Mouse (Mus musculus) midbrain, embryonic 14.5 days (tissue): Measurements from ENCODE around the gene Nos1. TPM values are rescaled to one million over a fixed set of nuclear protein-coding genes. Genes with fewer than 3 reads are reported as not detected.

Source experiments
- ATAC-seq: fragments of 200-750 bp; cut with Nextera tagmentation; 2 replicates; pipeline ENCODE4 v1.8.0; 2017; ENCODE audit warnings: moderate number of reproducible peaks, moderate library complexity; ENCODE audit not compliant: low FRiP score, low TSS enrichment
- DNase-seq: peaks from one replicate; pipeline ENCODE4 v3.0.0-alpha.2; 2015
- H3K27ac ChIP-seq: fragments of 300-500 bp; sonication (generic); replicated peaks from 2 replicates; pipeline ENCODE4 v1.5.1; 2014; ENCODE audit warnings: mild to moderate bottlenecking, low read depth, low read length, moderate library complexity
- H3K27me3 ChIP-seq: fragments of 300-500 bp; sonication (generic); 2 replicates; pipeline ENCODE4 v1.6.1; 2014; ENCODE audit warnings: low read length, control low read depth, mixed read lengths; ENCODE audit not compliant: control insufficient read depth, insufficient read depth
- H3K36me3 ChIP-seq: fragments of 300-500 bp; sonication (generic); 2 replicates; pipeline ENCODE4 v1.6.1; 2014; ENCODE audit warnings: low read length, control low read depth; ENCODE audit not compliant: control insufficient read depth, insufficient read depth
- H3K4me1 ChIP-seq: fragments of 300-500 bp; sonication (generic); 2 replicates; pipeline ENCODE4 v1.6.1; 2014; ENCODE audit warnings: mild to moderate bottlenecking, antibody characterized with exemption, low read length, control low read depth; ENCODE audit not compliant: control insufficient read depth, insufficient read depth
- H3K4me2 ChIP-seq: fragments of 300-500 bp; sonication (generic); 2 replicates; pipeline ENCODE4 v1.6.1; 2014; ENCODE audit warnings: mild to moderate bottlenecking, low read length, moderate library complexity
- H3K4me3 ChIP-seq: fragments of 300-500 bp; sonication (generic); replicated peaks from 2 replicates; pipeline ENCODE4 v1.5.1; 2014; ENCODE audit warnings: low read depth, low read length
- H3K9ac ChIP-seq: fragments of 300-500 bp; sonication (generic); replicated peaks from 2 replicates; pipeline ENCODE4 v1.6.1; 2014; ENCODE audit warnings: mild to moderate bottlenecking, low read length, moderate library complexity
- H3K9me3 ChIP-seq: fragments of 300-500 bp; sonication (generic); 2 replicates; pipeline ENCODE4 v1.6.1; 2016; ENCODE audit warnings: low read length, control low read depth, mixed read lengths; ENCODE audit not compliant: control insufficient read depth
- WGBS: fragments of 180-500 bp; shearing (Covaris S2); extraction: QIAGEN DNeasy Blood & Tissue Kit; methylation state at CpG from one replicate; pipeline ENCODE4 v1.1.7; 2014; 5-methylcytosine and 5-hydroxymethylcytosine counted together
- polyA plus RNA-seq: library from polyadenylated mRNA; unstranded; fragments of >200 nt; fragmentation: Nextera tagmentation; extraction: Ambion mirVana; gene quantifications from 2 replicates; pipeline ENCODE4 v1.2.1, GENCODE M21; 2014

The Nos1 gene
- polyA plus RNA-seq, 1 experiment from 2014 or later, result 2.5 TPM

DNA sequence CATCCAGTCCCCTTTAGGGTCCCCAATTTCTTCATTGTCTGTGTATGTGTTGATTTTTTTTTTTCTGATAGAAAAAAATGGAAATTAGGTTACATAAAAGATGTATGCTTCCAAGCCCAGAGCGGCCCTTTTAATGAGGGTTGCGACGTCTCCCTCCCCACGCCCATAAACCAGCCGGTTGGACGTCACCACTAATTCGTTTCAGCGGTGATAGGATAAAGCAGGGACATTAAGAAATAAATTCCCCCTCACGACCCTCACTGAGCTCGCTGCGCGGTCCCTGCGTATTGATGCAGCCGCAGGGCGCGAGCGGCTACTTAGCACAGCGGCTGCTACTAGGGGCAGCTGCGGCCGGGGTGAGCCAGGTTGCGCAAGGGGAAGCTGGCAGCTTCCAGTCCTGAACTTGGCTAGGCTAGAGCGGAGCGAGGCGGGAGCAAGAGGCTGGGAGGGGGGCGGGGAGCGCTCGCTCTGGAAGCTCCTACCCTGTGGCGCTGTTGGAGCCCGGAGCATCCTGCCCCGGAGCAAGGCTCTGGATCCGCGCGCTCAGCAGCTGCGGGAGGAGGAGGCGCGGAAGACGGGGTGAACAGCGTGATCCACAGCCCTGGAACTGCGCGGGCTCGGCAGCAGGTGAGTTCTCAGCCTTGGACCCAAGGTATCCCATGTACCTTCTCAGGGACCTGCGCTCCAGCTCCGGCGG lies 61.0 kb downstream of the Nos1 start:
- no peaks in the 10 kb centered on the region for H3K9me3 ChIP-seq
- H3K36me3 ChIP-seq, result no peaks in the 10 kb centered on the region
- H3K27me3 ChIP-seq, result peaks cover 23% of the 10 kb centered on the region
- ATAC-seq (peak; percentile 62), DNase-seq (peak; percentile 78)
- H3K9ac ChIP-seq, result peak overlapping the region; percentile 24; the same call in 1 of the 2 replicates
- H3K27ac ChIP-seq, result no peak overlapping the region; the same call in 1 of the 2 replicates
- H3K4me1 ChIP-seq, result peaks cover 6% of the 10 kb centered on the region
- WGBS, result under 1% methylated on average over 44 of the region's 44 CpGs
- peak overlapping the region; percentile 35 for H3K4me3 ChIP-seq
- peak overlapping the region; percentile 69 for H3K4me2 ChIP-seq

DNA sequence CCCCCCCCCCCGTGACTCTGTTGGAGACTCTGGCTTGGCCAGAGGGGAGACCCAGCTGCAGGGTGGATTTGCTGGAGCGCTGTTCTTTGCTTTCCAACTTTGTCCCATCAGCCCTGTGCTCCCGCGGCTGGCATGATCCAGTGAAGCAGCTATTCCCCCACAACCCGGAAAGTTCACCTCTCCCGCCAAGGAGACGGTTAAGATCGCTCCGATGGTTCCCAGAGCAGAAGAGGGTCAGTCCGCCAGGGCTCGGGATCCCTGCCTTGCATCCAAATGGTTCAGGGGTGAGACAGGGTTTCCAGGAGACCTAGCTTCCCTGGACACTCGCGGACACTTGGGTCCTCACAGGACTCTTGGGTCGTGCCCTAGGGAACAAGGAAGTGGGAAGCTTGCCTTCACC lies 61.9 kb downstream of the Nos1 start:
- H3K9me3 ChIP-seq, result no peaks in the 10 kb centered on the region
- peak overlapping the region; percentile 35 for H3K4me3 ChIP-seq
- H3K4me2 ChIP-seq, result peak overlapping the region; percentile 69
- no peak overlapping the region for H3K9ac ChIP-seq
- H3K4me1 ChIP-seq, result peaks cover 6% of the 10 kb centered on the region
- no peaks in the 10 kb centered on the region for H3K36me3 ChIP-seq
- peaks cover 23% of the 10 kb centered on the region for H3K27me3 ChIP-seq
- DNase-seq (peak; percentile 23), ATAC-seq (no peak)
- 2% methylated on average over 14 of the region's 14 CpGs for WGBS
- H3K27ac ChIP-seq, result no peak overlapping the region

DNA sequence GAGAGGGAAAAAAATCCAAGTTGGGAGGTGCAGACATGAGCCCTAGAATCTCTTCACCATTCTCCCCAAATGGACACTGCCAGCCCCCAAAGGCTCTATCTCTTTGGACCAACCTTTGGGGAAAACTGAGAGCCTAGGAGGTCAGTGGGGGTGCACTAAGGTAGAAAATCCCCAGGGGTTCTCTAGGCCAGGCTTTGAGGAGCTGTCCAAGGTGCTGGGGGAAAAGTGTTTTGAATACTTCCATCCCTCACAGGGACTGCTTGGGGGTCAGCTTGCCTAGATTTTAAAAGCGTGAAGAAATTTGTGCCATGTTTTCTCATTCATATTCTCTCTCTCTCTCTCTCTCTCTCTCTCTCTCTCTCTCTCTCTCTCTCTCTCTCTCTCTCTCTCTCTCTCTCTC lies 63.8 kb downstream of the Nos1 start:
- Histone ChIP-seq H3K9me3 (no peaks in the 10 kb centered on the region), H3K27me3 (peaks cover 23% of the 10 kb centered on the region), H3K4me3 (no peak overlapping the region), H3K4me1 (peaks cover 6% of the 10 kb centered on the region; the same call in 1 of the 2 replicates), H3K4me2 (no peak overlapping the region), H3K27ac (no peak overlapping the region), H3K36me3 (no peaks in the 10 kb centered on the region), H3K9ac (no peak overlapping the region)
- 13% methylated on average over 1 of the region's 1 CpGs for WGBS
- DNase-seq, result no peak
- ATAC-seq, result no peak

DNA sequence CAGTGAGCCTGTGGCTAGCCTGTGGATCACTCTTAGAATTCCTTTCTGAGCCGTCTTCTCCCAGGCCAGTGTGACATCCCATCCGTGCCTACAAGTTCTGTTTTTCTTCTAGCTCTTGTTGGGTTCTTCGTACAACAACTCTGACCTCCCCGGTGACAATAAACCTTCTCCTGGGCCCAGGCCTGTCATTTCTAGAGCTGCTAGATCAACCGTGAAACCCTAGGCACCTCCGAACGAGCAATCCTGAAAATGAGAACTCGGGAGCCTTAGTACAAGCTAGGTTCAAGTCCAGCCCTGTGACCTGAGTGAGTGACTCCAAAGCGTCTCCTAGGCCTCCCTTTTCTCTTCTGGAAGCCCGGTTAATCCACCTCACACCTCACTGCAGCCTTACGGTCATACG lies 69.6 kb downstream of the Nos1 start:
- Histone ChIP-seq H3K36me3 (no peaks in the 10 kb centered on the region), H3K9ac (no peak overlapping the region), H3K4me3 (no peak overlapping the region), H3K9me3 (no peaks in the 10 kb centered on the region), H3K27me3 (no peaks in the 10 kb centered on the region), H3K27ac (no peak overlapping the region), H3K4me1 (no peaks in the 10 kb centered on the region), H3K4me2 (no peak overlapping the region)
- DNase-seq, result no peak
- no peak for ATAC-seq
- 74% methylated on average over 12 of the region's 12 CpGs for WGBS

DNA sequence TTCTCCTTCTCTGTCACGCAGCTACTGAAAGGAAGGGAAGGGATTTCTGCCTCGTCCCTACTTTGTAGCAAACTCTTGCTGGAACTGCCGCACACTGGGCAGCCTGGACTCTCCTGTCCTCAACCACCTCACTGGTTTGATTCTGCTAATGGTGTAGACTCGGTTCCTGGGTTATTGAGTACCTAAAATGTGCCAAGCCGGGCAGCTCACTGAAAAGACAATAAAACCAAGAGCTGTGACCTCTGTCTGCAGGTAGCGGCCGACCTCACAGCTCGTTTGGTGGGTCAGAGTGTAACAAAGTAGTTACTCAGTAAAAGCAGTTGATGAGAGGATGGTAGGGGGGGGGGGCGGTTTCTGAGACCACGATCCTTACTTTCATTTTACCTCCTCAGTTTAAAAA lies 72.9 kb downstream of the Nos1 start:
- 82% methylated on average over 10 of the region's 10 CpGs for WGBS
- DNase-seq (no peak), ATAC-seq (no peak)
- no peaks in the 10 kb centered on the region for H3K36me3 ChIP-seq
- H3K27ac ChIP-seq, result no peak overlapping the region
- no peaks in the 10 kb centered on the region for H3K27me3 ChIP-seq
- no peaks in the 10 kb centered on the region for H3K9me3 ChIP-seq
- no peak overlapping the region for H3K9ac ChIP-seq
- no peak overlapping the region for H3K4me2 ChIP-seq
- H3K4me3 ChIP-seq, result no peak overlapping the region
- no peaks in the 10 kb centered on the region for H3K4me1 ChIP-seq

DNA sequence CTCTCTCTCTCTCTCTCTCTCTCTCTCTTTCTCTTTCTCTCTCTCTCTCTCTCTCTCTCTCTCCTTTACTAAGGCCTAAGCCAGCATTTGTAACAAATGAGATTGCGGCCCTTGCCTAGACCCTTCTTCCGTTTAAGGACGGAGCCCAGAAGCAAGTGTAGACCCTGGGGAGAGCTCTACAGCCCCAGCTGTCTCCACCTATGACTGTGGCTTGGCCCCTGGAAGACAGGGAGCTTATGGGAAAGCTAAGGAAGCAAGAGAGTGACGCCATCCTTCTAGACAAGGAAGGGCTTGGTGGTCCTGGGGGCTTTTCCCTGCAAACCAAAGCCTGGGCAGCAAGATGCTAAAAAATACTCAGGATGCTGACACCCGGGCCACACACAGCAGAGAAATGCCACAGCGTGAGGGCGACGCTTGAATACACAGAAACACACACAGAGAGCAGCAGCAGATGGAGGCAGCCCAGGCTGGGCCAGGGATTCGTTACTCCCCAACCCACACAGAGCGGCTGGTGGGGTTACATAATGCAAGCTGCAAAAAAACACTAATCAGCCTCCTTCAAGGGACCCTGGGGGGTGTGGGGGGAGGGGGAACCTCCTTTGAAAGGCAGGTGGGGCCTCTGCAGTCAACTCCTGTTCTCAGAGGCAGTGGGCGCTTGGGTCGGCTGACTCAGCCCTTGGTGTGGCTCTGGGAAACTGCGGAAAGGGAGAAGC lies 83.9 kb downstream of the Nos1 start:
- WGBS, result 9% methylated on average over 13 of the region's 13 CpGs
- H3K4me2 ChIP-seq, result 0 out of 2 replicates have a peak overlapping the region, but pooled peaks have one; percentile 1
- no peaks in the 10 kb centered on the region for H3K9me3 ChIP-seq
- H3K27ac ChIP-seq, result no peak overlapping the region
- H3K27me3 ChIP-seq, result no peaks in the 10 kb centered on the region
- DNase-seq (peak; percentile 66), ATAC-seq (no peak)
- no peaks in the 10 kb centered on the region for H3K36me3 ChIP-seq
- peaks cover 5% of the 10 kb centered on the region for H3K4me1 ChIP-seq
- H3K9ac ChIP-seq, result peak overlapping the region; percentile 31; the same call in 1 of the 2 replicates
- no peak overlapping the region for H3K4me3 ChIP-seq

DNA sequence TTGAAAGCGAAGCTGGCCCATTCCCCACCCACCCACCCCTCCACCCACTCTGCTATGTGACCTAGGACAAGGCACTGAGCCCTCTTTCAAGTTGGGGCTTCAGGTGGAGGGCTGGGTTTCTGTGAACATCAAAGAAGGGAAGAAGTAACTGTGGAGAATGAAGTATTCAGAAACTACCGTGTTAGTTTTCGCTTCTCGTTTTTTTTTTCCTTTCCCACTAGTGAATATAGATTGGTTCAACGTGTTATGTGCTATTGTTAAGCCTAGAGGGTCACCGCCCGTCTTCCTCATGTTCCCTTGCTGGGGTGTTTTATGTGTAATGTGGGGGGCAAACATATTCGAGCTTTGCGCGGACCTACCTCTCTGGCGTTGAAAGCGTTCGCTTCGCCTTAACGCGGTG lies 85.0 kb downstream of the Nos1 start:
- DNase-seq (no peak), ATAC-seq (no peak)
- H3K4me3 ChIP-seq, result no peak overlapping the region
- no peaks in the 10 kb centered on the region for H3K27me3 ChIP-seq
- no peaks in the 10 kb centered on the region for H3K9me3 ChIP-seq
- WGBS, result 71% methylated on average over 16 of the region's 16 CpGs
- peaks cover 5% of the 10 kb centered on the region for H3K4me1 ChIP-seq
- no peaks in the 10 kb centered on the region for H3K36me3 ChIP-seq
- no peak overlapping the region for H3K27ac ChIP-seq
- H3K4me2 ChIP-seq, result no peak overlapping the region
- H3K9ac ChIP-seq, result no peak overlapping the region

DNA sequence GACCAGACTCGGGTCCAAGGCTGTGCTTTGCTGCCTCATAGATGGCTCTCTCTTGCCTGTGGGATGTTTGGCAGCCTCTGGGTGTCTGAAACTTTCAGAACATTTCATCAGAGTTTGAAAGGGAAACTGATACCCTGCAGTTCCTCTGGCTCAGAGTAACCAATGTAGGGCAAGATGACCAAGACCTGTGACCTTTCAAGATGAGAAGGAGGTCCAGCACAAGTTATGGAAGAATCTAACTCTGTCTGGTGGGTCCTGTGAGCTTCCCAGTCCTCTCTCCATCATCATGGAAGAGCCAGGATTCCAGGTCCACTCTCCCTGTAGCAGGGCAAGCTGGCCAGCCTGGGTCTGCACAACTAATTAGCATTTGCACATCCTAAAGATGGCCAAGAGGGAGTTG lies 90.8 kb downstream of the Nos1 start:
- 71% methylated on average over 1 of the region's 1 CpGs for WGBS
- ATAC-seq, result no peak
- DNase-seq, result no peak
- Histone ChIP-seq H3K9ac (no peak overlapping the region), H3K27ac (no peak overlapping the region), H3K27me3 (no peaks in the 10 kb centered on the region), H3K9me3 (no peaks in the 10 kb centered on the region), H3K36me3 (no peaks in the 10 kb centered on the region), H3K4me2 (no peak overlapping the region), H3K4me3 (no peak overlapping the region), H3K4me1 (no peaks in the 10 kb centered on the region)

DNA sequence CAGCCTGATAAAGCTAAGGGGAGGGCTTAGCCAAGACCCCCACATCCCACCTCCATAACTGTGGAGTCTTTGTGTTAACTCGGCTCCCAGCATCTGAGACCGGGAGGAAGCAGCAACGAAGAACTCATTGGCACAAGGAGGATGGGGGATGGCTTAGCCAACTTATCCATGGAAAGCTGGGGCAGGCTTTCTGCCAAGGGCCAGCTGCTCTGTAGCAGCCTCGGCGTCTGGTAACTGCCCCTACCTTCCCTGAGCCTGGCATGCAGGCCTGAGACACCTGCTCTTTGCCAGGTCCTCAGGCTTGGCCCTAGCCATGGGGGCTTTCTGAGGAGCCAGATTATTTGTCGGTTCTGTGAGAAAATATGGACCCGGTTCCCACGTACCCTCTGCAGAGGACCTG lies 93.0 kb downstream of the Nos1 start:
- ATAC-seq (no peak), DNase-seq (peak; percentile 16)
- H3K9me3 ChIP-seq, result no peaks in the 10 kb centered on the region
- 82% methylated on average over 8 of the region's 8 CpGs for WGBS
- no peaks in the 10 kb centered on the region for H3K27me3 ChIP-seq
- H3K4me1 ChIP-seq, result no peaks in the 10 kb centered on the region
- H3K9ac ChIP-seq, result no peak overlapping the region
- no peak overlapping the region for H3K4me3 ChIP-seq
- no peak overlapping the region for H3K4me2 ChIP-seq
- H3K36me3 ChIP-seq, result no peaks in the 10 kb centered on the region
- H3K27ac ChIP-seq, result no peak overlapping the region
